Mouse (Mus musculus) embryonic fibroblast, embryonic 13.5 days (primary cell): Measurements from ENCODE around the gene B3galt4.

Experiments used
- CTCF ChIP-seq: IDR thresholded peaks from 2 replicates; pipeline ENCODE4 v1.5.1; 2011; ENCODE audit warnings: mild to moderate bottlenecking, control low read depth, low read length, moderate library complexity, borderline replicate concordance; ENCODE audit not compliant: insufficient read depth
- POLR2A ChIP-seq: IDR thresholded peaks from 2 replicates; pipeline ENCODE4 v1.6.1; 2011; ENCODE audit warnings: low read depth, mild to moderate bottlenecking, control low read depth, low read length, moderate library complexity

- TF ChIP-seq CTCF (no peak), POLR2A (no peak)
These were observed 18.1 kb upstream of the B3galt4 start for GRCm38 (mm10) chr17:33969394-33969793.
